Mouse (Mus musculus) bone marrow, adult 2 months (tissue): Measurements from ENCODE around the gene Nqo2.

Source experiments
- CTCF ChIP-seq: fragments of 200-500 bp; IDR thresholded peaks from 2 replicates; pipeline ENCODE4 v1.5.1; 2011; ENCODE audit warnings: low read length, control low read depth; ENCODE audit not compliant: control insufficient read depth, insufficient read depth
- POLR2A ChIP-seq: fragments of 200-500 bp; IDR thresholded peaks from 2 replicates; pipeline ENCODE4 v1.6.1; 2011; ENCODE audit warnings: low read depth, mild to moderate bottlenecking, control low read depth, low read length, borderline replicate concordance; ENCODE audit not compliant: control insufficient read depth

DNA sequence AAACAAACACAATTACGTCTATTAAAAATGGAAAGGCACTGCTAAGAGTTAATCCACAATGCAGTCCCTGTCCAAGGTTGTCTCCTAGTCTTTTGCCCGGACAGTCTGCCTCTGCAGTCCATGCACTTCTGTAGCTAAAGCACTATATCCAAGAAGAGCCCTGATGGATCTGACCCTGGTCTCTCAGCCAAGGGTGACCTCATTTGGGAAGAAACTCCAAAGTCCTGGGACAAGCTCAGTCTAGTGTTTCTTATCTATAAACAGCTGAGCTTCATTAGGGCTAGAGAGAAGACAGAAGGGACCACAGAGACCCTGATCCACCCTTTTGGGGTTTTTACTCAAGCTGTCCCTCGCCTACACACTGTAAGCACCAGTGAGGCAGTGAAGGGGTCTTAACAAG, 33.6 kb upstream of the Nqo2 start:
- TF ChIP-seq CTCF (no peak), POLR2A (no peak)
